Mouse (Mus musculus) ES-E14 (cell line): Measurements from ENCODE around the gene Hs2st1. TPM values are rescaled to one million over a fixed set of nuclear protein-coding genes. Genes with fewer than 3 reads are reported as not detected.

Experiments used
- DNase-seq: peaks from one replicate; pipeline ENCODE4 v3.0.0-alpha.2; 2013; ENCODE audit warnings: low read depth, low spot score
- H3K27ac ChIP-seq: 2 replicates; pipeline ENCODE4 v1.5.1; 2012; ENCODE audit warnings: low read depth, mild to moderate bottlenecking, low read length, moderate library complexity, mixed read lengths; ENCODE audit not compliant: poor library complexity, insufficient read depth, severe bottlenecking
- H3K36me3 ChIP-seq: 2 replicates; pipeline ENCODE4 v1.6.1; 2012; ENCODE audit warnings: mild to moderate bottlenecking, low read length, moderate library complexity, mixed read lengths; ENCODE audit not compliant: control insufficient read depth, poor library complexity, insufficient read depth, severe bottlenecking
- H3K4me1 ChIP-seq, 2 experiments: fragments of 150-350 bp in 1 of 2; sonication (generic) in 1 of 2; 2 replicates each; pipeline ENCODE4 v1.6.1; 2012; ENCODE audit warnings: low read length in 2 of 2, mild to moderate bottlenecking in 1 of 2, mixed read lengths in 1 of 2; ENCODE audit not compliant: control insufficient read depth in 2 of 2, insufficient read depth in 2 of 2, poor library complexity in 1 of 2
- H3K4me3 ChIP-seq, 2 experiments: fragments of 150-350 bp in 1 of 2; sonication (generic) in 1 of 2; 2 replicates each; pipeline ENCODE4 v1.5.1; 2012; ENCODE audit warnings: low read length in 2 of 2, low read depth in 1 of 2, mild to moderate bottlenecking in 1 of 2, mixed read lengths in 1 of 2; ENCODE audit not compliant: insufficient read depth in 1 of 2, poor library complexity in 1 of 2, severe bottlenecking in 1 of 2
- H3K9ac ChIP-seq: 2 replicates; pipeline ENCODE4 v1.6.1; 2012; ENCODE audit warnings: low read depth, mild to moderate bottlenecking, low read length, mixed read lengths; ENCODE audit not compliant: poor library complexity, insufficient read depth, severe bottlenecking
- H3K9me3 ChIP-seq: fragments of 150-350 bp; sonication (generic); 2 replicates; pipeline ENCODE4 v1.6.1; 2012; ENCODE audit warnings: low read depth, mild to moderate bottlenecking, low read length; ENCODE audit not compliant: control insufficient read depth, insufficient read depth
- CHD2 ChIP-seq: IDR thresholded peaks from 2 replicates; pipeline ENCODE4 v1.6.1; 2014; ENCODE audit warnings: mild to moderate bottlenecking, low read depth, low read length, inconsistent platforms
- HCFC1 ChIP-seq: IDR thresholded peaks from 2 replicates; pipeline ENCODE4 v1.6.1; 2012; ENCODE audit warnings: low read length, inconsistent platforms, borderline replicate concordance; ENCODE audit not compliant: insufficient read depth
- MAFK ChIP-seq: IDR thresholded peaks from 2 replicates; pipeline ENCODE4 v1.6.1; 2014; ENCODE audit warnings: mild to moderate bottlenecking, low read depth, low read length, inconsistent platforms; ENCODE audit not compliant: insufficient read depth
- ZC3H11A ChIP-seq: IDR thresholded peaks from 2 replicates; pipeline ENCODE4 v1.6.1; 2012; ENCODE audit warnings: low read depth, mild to moderate bottlenecking, inconsistent platforms, low read length, borderline replicate concordance
- ZNF384 ChIP-seq: IDR thresholded peaks from 2 replicates; pipeline ENCODE4 v1.6.1; 2012; ENCODE audit warnings: low read depth, low read length, inconsistent platforms
- in situ Hi-C, 2 experiments: fragments of 600-800 bp; cut with MboI; formaldehyde crosslinking; loops; one replicate each; pipeline ENCODE4 v1.15.1; 2025; ENCODE audit warnings: low sequenced_read_pairs in 2 of 2, inconsistent platforms in 1 of 2; ENCODE audit not compliant: unreplicated experiment in 2 of 2
- total RNA-seq: library from RNA; depleted of rRNA; stranded (reverse); fragments of 300-350 nt; gene quantifications from 2 replicates; pipeline ENCODE4 v1.2.3, GENCODE M21; 2012

Gene Hs2st1
- total RNA-seq, 1 experiment = 29.9 TPM

GRCm38 (mm10) chr3:144561511-144562250 is 8.3 kb downstream of the Hs2st1 start:
- in situ Hi-C loops = no loop called here
- TF ChIP-seq CHD2 (no peak), ZNF384 (no peak), MAFK (no peak), ZC3H11A (no peak), HCFC1 (no peak)
- Histone ChIP-seq H3K4me3 (peak overlapping the region in 1 of 2 experiments; percentile 29; a peak in 1 of 4 replicates), H3K27ac (no peak overlapping the region), H3K4me1 (peaks cover 6 to 11% of the 10 kb centered on the region in 2 experiments; a peak in 2 of 4 replicates), H3K36me3 (no peaks in the 10 kb centered on the region; the same call in 1 of the 2 replicates), H3K9me3 (no peaks in the 10 kb centered on the region), H3K9ac (no peak overlapping the region)
- no peak for DNase-seq

GRCm38 (mm10) chr3:144558274-144558673 is 11.7 kb downstream of the Hs2st1 start:
- Histone ChIP-seq H3K9me3 (no peaks in the 10 kb centered on the region), H3K4me1 (peaks cover 12 to 14% of the 10 kb centered on the region in 2 experiments; a peak in 3 of 4 replicates), H3K36me3 (no peaks in the 10 kb centered on the region; the same call in 1 of the 2 replicates), H3K9ac (no peak overlapping the region), H3K4me3 (no peak overlapping the region), H3K27ac (no peak overlapping the region)
- in situ Hi-C loops = no loop called here
- TF ChIP-seq MAFK (no peak), ZC3H11A (no peak), HCFC1 (no peak), ZNF384 (no peak), CHD2 (no peak)
- no peak for DNase-seq

GRCm38 (mm10) chr3:144556625-144557324 is 13.2 kb downstream of the Hs2st1 start:
- no peak overlapping the region for H3K27ac ChIP-seq

GRCm38 (mm10) chr3:144555144-144555543 is 14.8 kb downstream of the Hs2st1 start:
- in situ Hi-C loops = no loop called here
- Histone ChIP-seq H3K36me3 (no peaks in the 10 kb centered on the region), H3K27ac (no peak overlapping the region), H3K4me3 (0 out of 4 replicates have a peak overlapping the region, but pooled peaks of 1 of the 2 experiments have one; percentile 22), H3K9me3 (no peaks in the 10 kb centered on the region), H3K9ac (peak overlapping the region; percentile 53; the same call in 1 of the 2 replicates), H3K4me1 (peaks cover 10 to 14% of the 10 kb centered on the region in 2 experiments; a peak in 3 of 4 replicates)
- no peak for DNase-seq
- TF ChIP-seq ZC3H11A (no peak), CHD2 (no peak), ZNF384 (no peak), MAFK (no peak), HCFC1 (no peak)

More at GRCm38 (mm10) chr3:144556625-144557324, 13.2 kb downstream of the Hs2st1 start:
- in situ Hi-C loops = no loop called here
- no peak for DNase-seq
- H3K36me3 ChIP-seq = no peaks in the 10 kb centered on the region
- peak overlapping the region; percentile 10 to 27 for H3K4me3 ChIP-seq
- H3K9ac ChIP-seq = peak overlapping the region; percentile 55
- H3K4me1 ChIP-seq = peaks cover 12 to 14% of the 10 kb centered on the region in 2 experiments; a peak in 3 of 4 replicates
- no peaks in the 10 kb centered on the region for H3K9me3 ChIP-seq
- TF ChIP-seq CHD2 = no peak
- no peak for TF ChIP-seq MAFK
- no peak for TF ChIP-seq HCFC1
- TF ChIP-seq ZNF384 = no peak
- TF ChIP-seq ZC3H11A = no peak
